Mouse (Mus musculus) kidney, adult 2 months (tissue): ENCODE results near the gene Nsf.

Source experiments
- CTCF ChIP-seq: fragments of 200-500 bp; conservative IDR thresholded peaks from 2 replicates; pipeline ENCODE4 v1.5.1; 2011; ENCODE audit warnings: low read depth, mild to moderate bottlenecking, control low read depth, low read length, moderate library complexity, mixed read lengths; ENCODE audit not compliant: insufficient read depth, insufficient read length
- POLR2A ChIP-seq: fragments of 200-500 bp; IDR thresholded peaks from one replicate; pipeline ENCODE4 v1.6.1; 2011; ENCODE audit warnings: low read depth, low read length, control low read depth

GRCm38 (mm10) chr11:103864486-103864885 is 89.4 kb downstream of the Nsf start:
- no peak for TF ChIP-seq CTCF
- TF ChIP-seq POLR2A, result no peak
